Mouse (Mus musculus) CD4-positive naive resting alpha-beta T cell, adult 76 days (primary cell): ENCODE results near the gene Ly6c1. TPM values are rescaled to one million over a fixed set of nuclear protein-coding genes. Genes with fewer than 3 reads are reported as not detected.

Source experiments
- total RNA-seq: library from RNA; stranded (reverse); gene quantifications from one replicate; pipeline ENCODE4 v1.2.4, GENCODE M21; 2023

Gene Ly6c1
- 70.3 TPM for total RNA-seq

DNA sequence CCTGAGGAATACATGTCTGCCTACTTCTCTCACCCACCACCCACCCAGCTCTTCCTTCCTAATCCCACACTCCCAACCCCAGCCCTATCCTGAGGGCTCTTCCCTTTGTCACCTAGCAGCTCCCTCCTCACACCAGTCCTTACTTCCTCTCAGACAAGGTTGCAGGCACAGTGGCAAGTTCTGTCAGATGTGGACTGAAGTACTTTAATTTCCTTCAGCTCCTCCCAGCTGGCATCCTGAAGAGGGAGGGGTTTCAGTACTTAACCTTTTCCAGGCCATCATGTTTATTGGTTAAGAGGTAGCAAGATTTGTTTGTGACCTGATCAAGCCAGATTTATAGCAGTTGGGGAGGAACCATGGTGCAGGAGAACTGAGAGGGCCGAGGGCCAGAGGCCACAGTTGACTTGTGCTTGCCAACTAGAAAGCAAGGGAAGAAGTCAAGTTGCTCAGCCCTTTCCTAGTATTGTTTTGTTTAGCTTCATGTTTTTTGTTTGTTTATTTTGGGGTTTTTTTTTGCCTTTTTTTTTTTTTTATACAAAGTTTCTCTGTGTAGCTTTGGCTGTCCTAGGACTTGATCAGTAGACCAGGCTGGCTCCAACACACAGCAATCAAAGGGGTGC, at the start of gene Ly6c1:
TSS of gene Ly6c1 (minus strand) at position 189 of the 620 bp plus-strand sequence.

Other genes starting within 250 kb of the Ly6c1 start
- not detected for gene Gml2, start 229.8 kb downstream of the Ly6c1 start, total RNA-seq
- gene 2010109I03Rik, start 151.8 kb downstream of the Ly6c1 start, total RNA-seq, result not detected
- gene Ly6i, start 65.4 kb downstream of the Ly6c1 start, total RNA-seq, result not detected
- 43.7 TPM for gene Ly6a, start 50.8 kb downstream of the Ly6c1 start, total RNA-seq
- gene Ly6c2, start 63.1 kb upstream of the Ly6c1 start, total RNA-seq, result 18.6 TPM
- not detected for gene Ly6g, start 106.4 kb upstream of the Ly6c1 start, total RNA-seq
- not detected for gene BC025446, start 167.5 kb upstream of the Ly6c1 start, total RNA-seq
- gene Ly6f, start 219.6 kb upstream of the Ly6c1 start, total RNA-seq, result not detected